Mouse (Mus musculus): ENCODE results near the gene Fgd2.
"Not testable (repeated sequence)": the region's sequence is repeated elsewhere in the genome, so short reads cannot be mapped to it uniquely, and the experiment has no call there.

The Fgd2 gene

GRCm38 (mm10) chr17:29361982-29362691 lies 1.4 kb downstream of the Fgd2 start:
- no peak for DNase-seq (ENCODE audit: low spot score)

DNA sequence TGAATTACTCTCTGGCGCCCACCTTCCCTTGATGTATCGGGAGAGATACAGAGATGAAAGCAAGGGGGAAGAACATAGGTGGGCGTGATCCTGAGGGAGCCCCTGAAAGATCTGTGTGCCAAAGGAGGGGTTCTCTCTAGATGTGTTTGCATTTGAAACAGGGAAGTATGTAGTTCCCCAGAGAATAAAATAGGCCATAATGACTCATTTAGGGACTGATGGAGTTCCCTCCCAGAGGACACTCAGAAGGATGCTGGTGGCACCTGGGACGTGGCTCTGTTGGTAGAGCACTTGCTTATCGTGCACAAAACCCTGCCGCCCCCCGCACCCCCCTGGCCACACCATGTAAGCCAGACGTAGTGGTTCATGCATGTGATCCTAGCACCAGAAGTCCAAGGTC lies 2.4 kb downstream of the Fgd2 start:
- DNase-seq (ENCODE audit: low spot score) = no peak

- no peak for DNase-seq (ENCODE audit: low spot score)
Measured at GRCm38 (mm10) chr17:29365105-29365621, 4.4 kb downstream of the Fgd2 start.

GRCm38 (mm10) chr17:29368726-29369125 lies 8.0 kb downstream of the Fgd2 start:
- DNase-seq (ENCODE audit: low spot score) = no peak

- peak; percentile 94 for DNase-seq (ENCODE audit: low spot score)
Measured at GRCm38 (mm10) chr17:29370984-29371723, 10.4 kb downstream of the Fgd2 start.

DNA sequence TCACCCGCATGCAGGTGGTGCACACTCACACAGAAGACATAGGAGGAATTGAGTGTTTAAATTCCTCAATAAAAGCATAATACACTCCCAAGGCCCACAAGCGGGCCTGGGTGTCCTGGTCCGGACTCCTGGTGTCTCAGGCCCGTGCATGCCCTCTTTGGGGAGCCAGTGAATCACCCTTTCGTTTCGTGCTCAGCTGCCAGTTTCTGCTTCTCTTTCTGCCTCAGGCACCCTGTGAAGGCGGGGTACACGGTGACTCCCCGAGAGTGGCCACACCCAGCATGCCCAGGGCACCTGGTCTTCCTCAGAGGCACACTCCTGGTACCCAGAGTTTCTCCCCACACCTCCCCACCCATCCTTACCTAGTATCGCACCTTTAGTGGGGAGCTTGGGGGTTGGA lies 15.2 kb downstream of the Fgd2 start:
- DNase-seq (ENCODE audit: low spot score) = no peak

DNA sequence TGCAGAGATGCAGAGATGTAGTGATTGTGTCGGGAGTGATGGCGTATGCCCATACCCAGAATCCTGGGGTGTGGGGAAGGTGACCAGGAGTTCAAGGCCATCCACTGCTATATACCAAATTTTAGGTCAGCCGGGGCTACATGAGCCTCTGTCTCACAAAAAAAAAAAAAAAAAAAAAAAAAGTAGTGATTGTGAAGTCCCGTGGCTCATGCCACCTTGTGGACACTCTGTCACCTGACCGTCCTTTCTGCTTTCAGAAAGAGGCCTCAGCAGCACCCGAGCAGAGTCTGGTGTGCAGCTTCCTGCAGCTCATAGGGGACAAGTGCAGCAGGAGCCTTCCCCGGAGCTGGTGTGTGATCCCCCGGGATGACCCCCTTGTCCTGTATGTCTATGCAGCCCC lies 17.3 kb downstream of the Fgd2 start:
- no peak for DNase-seq (ENCODE audit: low spot score)

DNA sequence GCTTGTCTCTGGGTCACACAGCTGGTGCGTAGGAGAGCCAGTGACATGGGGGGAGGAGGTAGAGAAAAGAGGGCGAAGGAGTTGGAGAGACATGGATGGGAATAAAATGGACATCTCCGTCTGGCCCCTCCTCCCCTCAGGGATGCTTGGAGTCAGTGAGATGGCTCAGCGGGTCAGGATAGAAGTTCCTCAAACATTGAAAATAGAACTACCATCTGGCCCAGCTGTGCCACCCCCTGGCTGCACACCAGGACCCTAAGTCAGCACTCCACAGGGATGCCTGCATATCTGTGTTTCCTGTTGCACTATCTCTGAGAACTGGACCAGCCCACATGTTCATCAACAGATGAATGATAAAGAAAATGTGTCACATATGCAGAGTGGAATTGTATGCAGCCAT lies 19.5 kb downstream of the Fgd2 start:
- DNase-seq (ENCODE audit: low spot score) = no peak

- DNase-seq (ENCODE audit: low spot score) = peak; percentile 58
Measured at GRCm38 (mm10) chr17:29381472-29381871, 20.8 kb downstream of the Fgd2 start.

- DNase-seq (ENCODE audit: low spot score) = no peak
Measured at GRCm38 (mm10) chr17:29382417-29382816, 21.7 kb downstream of the Fgd2 start.

DNA sequence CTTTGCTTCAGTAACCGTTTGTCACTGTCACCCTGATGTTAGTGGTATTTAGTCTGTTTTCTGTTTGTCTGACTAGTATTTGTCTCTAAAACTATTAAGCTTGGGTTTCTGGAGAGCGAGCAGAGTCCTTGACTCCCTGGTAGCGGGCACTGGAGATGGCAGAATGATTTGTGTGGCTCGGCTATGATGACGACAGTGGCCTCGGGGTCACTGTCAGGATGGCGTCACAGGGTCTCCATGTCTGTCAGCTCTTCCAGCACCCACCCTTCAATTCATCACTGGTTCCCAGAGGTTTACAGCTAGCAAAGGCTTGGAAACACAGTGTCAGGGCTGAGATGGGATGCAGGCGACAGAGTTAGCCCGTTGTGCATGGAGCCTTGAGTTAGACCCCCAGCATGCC lies 23.2 kb downstream of the Fgd2 start:
- no peak for DNase-seq (ENCODE audit: low spot score)

DNA sequence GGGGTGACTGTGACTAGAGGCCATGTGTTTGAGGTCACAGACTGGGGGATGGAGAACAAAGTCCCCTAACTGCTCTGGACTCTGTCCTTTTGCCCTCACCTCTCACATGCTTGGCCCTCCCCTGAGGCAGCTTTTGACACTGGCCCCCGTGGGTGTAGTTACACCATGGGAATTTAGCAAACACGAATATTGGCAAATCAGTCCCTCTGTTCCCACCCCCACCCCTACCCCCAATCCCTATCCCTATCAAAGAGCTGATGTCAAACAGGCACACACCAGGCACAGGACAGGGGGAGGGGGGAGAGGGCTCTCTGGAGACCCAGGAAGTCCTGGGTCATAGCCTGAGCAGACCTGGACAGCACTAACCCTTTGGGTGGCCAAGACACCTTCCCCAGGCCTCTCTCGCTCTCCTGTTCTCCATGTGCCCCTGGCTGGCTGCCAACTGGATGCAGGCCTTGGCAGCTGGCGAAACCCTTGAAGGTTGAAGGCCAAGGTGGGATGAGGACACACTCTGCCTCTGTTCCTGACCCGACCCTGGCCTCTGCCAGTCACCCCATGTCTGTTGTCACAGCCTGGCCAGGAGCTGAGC lies 24.2 kb downstream of the Fgd2 start:
- DNase-seq (ENCODE audit: low spot score) = peak; percentile 36

- DNase-seq (ENCODE audit: low spot score) = no peak
Measured at GRCm38 (mm10) chr17:29385746-29386145, 25.0 kb downstream of the Fgd2 start.

DNA sequence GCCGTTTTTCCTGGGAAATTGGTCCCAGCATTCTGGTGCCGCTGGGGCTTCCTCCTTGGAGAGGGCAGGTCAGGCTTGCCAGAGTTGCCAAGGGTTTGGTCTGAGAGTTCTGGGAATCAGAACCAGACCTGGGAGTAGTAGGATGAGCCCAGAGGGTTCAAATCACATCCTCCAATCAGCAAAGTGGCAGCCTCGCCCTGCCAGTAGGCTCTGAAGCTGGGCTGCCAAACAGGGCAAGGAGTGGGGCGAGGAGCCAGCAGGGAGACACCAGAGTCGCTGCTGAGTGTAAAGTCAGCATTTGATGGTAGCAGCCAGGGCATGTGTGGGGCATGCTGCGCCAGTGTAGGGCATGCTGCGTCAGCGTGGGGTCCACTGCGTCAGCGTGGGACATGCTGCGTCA lies 28.3 kb downstream of the Fgd2 start:
- no peak for DNase-seq (ENCODE audit: low spot score)

DNA sequence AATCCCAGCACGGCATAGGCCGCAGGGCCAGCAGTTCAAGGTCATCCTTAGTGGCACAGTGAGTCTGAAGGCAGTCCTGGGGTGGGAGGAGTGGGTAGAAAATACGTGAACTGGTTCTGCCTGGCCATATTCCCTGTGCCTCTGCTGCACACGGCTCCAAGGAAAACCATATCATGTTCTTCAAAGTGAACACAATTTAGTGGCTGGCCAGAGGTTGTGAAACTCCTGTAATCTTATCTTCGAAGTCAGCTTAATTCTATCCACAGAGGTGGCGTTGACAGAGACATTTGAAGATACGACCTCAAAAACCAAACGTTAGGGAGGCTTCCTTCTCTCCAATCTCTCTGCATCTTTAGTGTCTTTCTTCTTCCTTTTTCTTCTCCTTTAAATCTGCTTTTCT lies 30.6 kb downstream of the Fgd2 start:
- DNase-seq (ENCODE audit: low spot score) = no peak

- DNase-seq (ENCODE audit: low spot score) = no peak
Measured at GRCm38 (mm10) chr17:29393335-29394089, 32.8 kb downstream of the Fgd2 start.

DNA sequence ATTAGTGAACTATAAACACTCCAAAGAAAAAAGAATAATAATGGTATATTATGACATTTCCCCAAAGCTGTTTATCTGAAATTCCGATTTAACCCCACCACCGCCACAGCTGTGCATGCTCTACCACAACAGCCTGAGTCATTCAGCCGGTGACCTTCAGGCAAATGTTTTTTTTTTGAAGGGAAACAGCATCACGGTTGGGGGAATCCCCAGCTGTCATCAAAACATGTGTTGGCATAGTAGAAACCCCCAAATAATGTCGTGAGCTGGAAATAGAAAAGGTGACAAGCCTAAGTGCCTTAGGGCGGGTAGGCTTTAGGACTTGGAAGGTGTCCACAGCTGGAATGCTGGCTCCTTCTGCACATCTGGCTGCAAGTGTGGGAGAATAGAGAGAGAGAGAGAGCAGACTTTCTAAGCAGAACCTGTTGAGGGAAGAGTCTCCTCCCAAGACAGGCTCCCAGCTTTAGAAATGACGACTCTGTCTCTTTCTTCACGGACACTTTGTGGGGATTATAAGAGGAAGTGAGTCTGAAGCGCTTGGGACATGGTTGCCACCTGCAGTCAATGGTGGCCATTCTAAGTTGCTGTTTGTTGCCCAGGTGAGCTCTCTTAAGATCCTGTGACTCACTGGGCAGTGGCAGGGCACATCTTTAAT lies 33.5 kb downstream of the Fgd2 start:
- DNase-seq (ENCODE audit: low spot score) = no peak

- not testable (repeated sequence) for DNase-seq (ENCODE audit: low spot score)
Measured at GRCm38 (mm10) chr17:29394761-29395160, 34.0 kb downstream of the Fgd2 start.

- no peak for DNase-seq (ENCODE audit: low spot score)
Measured at GRCm38 (mm10) chr17:29395381-29395780, 34.7 kb downstream of the Fgd2 start.

GRCm38 (mm10) chr17:29396056-29396799 lies 35.5 kb downstream of the Fgd2 start:
- no peak for DNase-seq (ENCODE audit: low spot score)

DNA sequence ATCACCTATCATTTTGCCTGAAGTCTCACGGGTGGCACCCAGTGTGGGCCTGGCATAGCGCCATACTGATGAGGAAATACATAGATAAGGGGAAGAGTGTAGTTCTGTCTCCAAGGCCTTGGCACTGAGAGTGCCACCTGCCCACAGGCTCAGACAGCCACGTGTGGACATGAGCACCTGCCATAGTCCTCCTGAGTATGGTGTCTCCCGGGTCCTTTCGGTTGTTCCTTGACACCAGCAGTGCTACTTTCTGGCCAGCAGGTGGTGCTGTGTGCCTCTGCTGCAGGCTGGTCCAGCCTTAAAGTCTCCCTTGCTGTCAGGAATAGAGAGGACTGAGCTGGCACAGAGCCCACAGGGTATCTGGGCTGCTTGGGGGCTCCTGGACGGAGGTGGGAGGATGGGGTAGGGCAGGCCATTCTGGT lies 36.1 kb downstream of the Fgd2 start:
- peak; percentile 81 for DNase-seq (ENCODE audit: low spot score)

All from ovary, postnatal 14 days (tissue).